Mouse (Mus musculus) megakaryocyte, embryonic 14.5 days (primary cell): ENCODE results near the gene Swi5. TPM values are rescaled to one million over a fixed set of nuclear protein-coding genes. Genes with fewer than 3 reads are reported as not detected.

ENCODE experiments used
- H3K27me3 ChIP-seq: replicated peaks from 2 replicates; pipeline ENCODE3; 2012; ENCODE audit warnings: inconsistent platforms
- H3K36me3 ChIP-seq: replicated peaks from 2 replicates; pipeline ENCODE3; 2012; ENCODE audit warnings: low read length, inconsistent platforms, mixed read lengths
- H3K4me1 ChIP-seq: 2 replicates; pipeline ENCODE4 v1.6.1; 2012; ENCODE audit warnings: inconsistent platforms
- H3K4me3 ChIP-seq: replicated peaks from 2 replicates; pipeline ENCODE3; 2012; ENCODE audit warnings: moderate library complexity, mild to moderate bottlenecking, inconsistent platforms
- H3K9me3 ChIP-seq: 2 replicates; pipeline ENCODE4 v1.6.1; 2012; ENCODE audit warnings: inconsistent platforms
- FLI1 ChIP-seq: IDR thresholded peaks from 2 replicates; pipeline ENCODE4 v1.6.1; 2012; ENCODE audit warnings: low read length, inconsistent platforms, mixed read lengths
- GATA1 ChIP-seq: IDR thresholded peaks from 3 replicates; pipeline ENCODE4 v1.6.1; 2012; ENCODE audit warnings: mixed read lengths, low read length, inconsistent platforms, borderline replicate concordance
- polyA plus RNA-seq: library from polyadenylated mRNA; stranded (reverse); fragments of >175 nt; gene quantifications from 2 replicates; pipeline ENCODE4 v1.2.3, GENCODE M21; 2012; ENCODE audit warnings: low replicate concordance; ENCODE audit not compliant: insufficient read depth

The Swi5 gene
- polyA plus RNA-seq, 1 experiment: 652 TPM

- H3K4me1 ChIP-seq: peaks cover 16% of the 10 kb centered on the region
- no peak for TF ChIP-seq GATA1
- TF ChIP-seq FLI1: no peak
Measured at GRCm38 (mm10) chr2:32246741-32247140, 41.1 kb downstream of the Swi5 start.

DNA sequence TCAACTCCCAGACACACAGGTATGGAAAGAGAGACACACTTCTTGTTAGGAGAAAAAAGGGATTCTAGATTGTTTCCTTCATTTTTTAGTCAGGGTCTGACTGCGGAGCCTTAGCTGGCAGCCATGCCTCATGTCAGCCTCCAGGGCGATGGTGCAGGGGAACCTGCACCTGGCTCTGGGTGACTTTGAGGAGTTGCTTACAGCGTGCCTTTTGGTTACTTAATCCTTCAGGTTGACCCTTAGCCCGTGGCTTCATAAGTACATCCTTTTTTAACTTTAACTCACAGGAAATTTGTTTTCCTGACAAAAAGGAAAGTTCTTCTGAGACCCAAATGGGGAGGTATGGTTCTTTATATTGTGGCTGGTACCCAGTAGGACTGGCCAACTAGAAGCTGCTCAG is 44.9 kb downstream of the Swi5 start:
- TF ChIP-seq FLI1: no peak
- TF ChIP-seq GATA1: no peak

More at GRCm38 (mm10) chr2:32246741-32247140, 41.1 kb downstream of the Swi5 start:
- Histone ChIP-seq H3K27me3 (no peaks in the 10 kb centered on the region), H3K4me3 (no peak overlapping the region), H3K36me3 (peaks cover 99% of the 10 kb centered on the region), H3K9me3 (0 out of 2 replicates have a peak, but pooled peaks cover 3% of the 10 kb centered on the region)

GRCm38 (mm10) chr2:32240591-32240990 is 47.3 kb downstream of the Swi5 start:
- Histone ChIP-seq H3K36me3 (peaks cover 70% of the 10 kb centered on the region), H3K27me3 (no peaks in the 10 kb centered on the region), H3K9me3 (no peaks in the 10 kb centered on the region), H3K4me3 (no peak overlapping the region), H3K4me1 (peaks cover 27% of the 10 kb centered on the region)
- TF ChIP-seq FLI1 (no peak), GATA1 (no peak)

More for the DNA sequence above, 44.9 kb downstream of the Swi5 start:
- peaks cover 28% of the 10 kb centered on the region for H3K4me1 ChIP-seq
- H3K36me3 ChIP-seq: peaks cover 90% of the 10 kb centered on the region
- no peaks in the 10 kb centered on the region for H3K27me3 ChIP-seq
- H3K9me3 ChIP-seq: no peaks in the 10 kb centered on the region
- H3K4me3 ChIP-seq: no peak overlapping the region

DNA sequence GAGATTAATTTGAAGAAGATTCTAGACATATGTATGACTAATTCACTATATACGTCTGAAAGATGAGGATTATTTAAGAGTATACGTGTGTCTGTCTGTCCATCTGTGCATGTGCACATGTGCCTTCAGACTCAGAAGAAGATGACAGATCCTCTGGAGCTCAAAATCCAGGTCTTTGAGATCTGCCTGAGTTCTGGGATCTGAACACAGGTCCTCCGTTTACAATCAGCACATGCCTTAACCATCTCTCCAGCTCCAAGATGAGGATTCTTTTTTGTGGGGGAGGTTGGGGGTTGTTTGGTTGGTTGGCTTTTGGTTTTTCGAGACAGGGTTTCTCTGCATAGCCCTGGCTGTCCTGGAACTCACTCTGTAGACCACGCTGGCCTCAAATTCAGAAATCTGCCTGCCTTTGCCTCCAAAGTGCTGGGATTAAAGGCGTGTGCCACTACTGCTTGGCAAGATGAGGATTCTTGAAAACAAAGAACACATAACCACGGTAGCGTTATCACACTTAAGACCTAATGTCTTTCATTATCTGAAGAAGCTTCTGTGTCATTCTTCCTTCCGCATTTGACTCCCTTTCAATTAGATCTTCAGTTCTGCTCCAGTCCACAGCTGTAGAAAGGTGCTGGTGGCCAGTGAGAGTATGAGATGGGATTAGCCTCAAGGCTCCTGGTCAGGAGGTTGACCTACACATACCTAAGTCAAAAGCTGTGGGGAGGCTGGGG is 49.0 kb downstream of the Swi5 start:
- H3K27me3 ChIP-seq: no peaks in the 10 kb centered on the region
- H3K9me3 ChIP-seq: no peaks in the 10 kb centered on the region
- no peak for TF ChIP-seq GATA1
- TF ChIP-seq FLI1: no peak
- H3K4me3 ChIP-seq: no peak overlapping the region
- peaks cover 44% of the 10 kb centered on the region for H3K4me1 ChIP-seq
- peaks cover 61% of the 10 kb centered on the region for H3K36me3 ChIP-seq

DNA sequence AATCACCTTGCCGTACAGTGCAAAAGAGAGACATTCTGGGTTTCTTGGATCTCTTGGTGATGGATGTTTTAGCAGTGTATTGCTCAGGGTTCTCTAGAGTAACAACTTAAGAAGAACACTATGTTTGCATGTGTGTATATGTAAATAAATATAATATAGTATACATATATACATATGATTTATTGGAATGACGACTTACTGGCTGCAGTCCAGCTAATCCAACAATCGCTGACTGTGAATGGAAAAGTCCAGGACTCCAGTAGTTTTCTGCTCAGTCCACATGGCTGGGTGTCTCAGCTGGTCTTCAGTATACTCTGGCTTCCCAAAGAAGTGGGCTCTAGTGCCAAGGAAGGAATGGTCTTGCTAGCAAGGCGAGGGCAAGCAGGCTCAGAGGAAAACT is 50.3 kb downstream of the Swi5 start:
- no peaks in the 10 kb centered on the region for H3K27me3 ChIP-seq
- H3K9me3 ChIP-seq: no peaks in the 10 kb centered on the region
- peak overlapping the region; percentile 95 for H3K4me3 ChIP-seq
- H3K36me3 ChIP-seq: peaks cover 61% of the 10 kb centered on the region
- H3K4me1 ChIP-seq: peaks cover 53% of the 10 kb centered on the region
- TF ChIP-seq FLI1 (no peak), GATA1 (no peak)

GRCm38 (mm10) chr2:32236760-32237487 is 51.0 kb downstream of the Swi5 start:
- Histone ChIP-seq H3K9me3 (no peaks in the 10 kb centered on the region), H3K4me1 (peaks cover 53% of the 10 kb centered on the region), H3K36me3 (peaks cover 61% of the 10 kb centered on the region), H3K4me3 (peak overlapping the region; percentile 95), H3K27me3 (no peaks in the 10 kb centered on the region)
- no peak for TF ChIP-seq GATA1
- TF ChIP-seq FLI1: no peak

DNA sequence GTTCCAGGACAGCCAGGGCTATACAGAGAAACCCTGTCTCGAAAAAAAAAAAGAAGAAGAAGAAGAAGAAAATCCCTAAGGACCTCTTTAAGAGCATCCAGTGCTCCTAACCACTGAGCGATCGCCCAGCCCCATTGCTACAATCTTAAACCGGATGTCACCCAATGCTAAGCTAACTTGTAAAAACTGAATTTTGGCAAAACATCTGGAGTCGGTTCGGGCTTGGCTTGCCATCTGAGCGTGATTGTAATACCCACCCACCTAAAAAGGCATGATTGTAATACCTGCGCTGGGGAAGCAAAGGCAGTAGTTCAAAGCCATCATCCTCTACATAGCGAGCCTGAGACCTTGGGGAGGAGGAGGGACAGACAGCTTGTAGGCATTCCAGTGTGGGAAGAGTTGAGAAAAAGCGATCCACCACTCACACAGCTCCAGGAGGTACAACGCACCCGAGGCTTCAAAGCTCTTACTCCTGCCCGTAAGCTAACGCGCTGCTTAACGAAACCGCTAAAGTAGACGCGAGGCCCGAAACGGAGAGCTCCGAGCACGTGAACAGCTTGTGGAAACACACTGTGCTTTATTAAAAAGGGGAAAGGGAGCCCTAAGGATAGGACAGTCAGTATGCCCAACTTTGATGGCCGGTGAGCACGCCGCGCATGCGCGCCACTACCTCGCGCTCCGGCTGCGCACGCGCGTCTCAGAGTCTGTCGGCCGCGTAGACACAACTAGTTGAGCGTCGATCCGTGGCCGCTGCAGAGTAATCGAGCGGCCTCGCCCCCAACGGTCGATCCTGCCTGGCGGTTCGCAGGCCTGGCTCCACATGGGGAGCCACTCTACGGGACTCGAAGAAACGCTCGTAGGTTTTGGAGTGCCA is 51.8 kb downstream of the Swi5 start, which contains the start of gene Pomt1:
Gene Pomt1, plus strand, starts transcription at position 705 of the 874 bp plus-strand sequence.
- H3K4me3 ChIP-seq: peak within 1 kb of the TSS; percentile 95
- TF ChIP-seq FLI1 (no peak), GATA1 (no peak)
- H3K4me1 ChIP-seq: peaks cover 53% of the 10 kb centered on the region
- no peaks in the 10 kb centered on the region for H3K9me3 ChIP-seq
- H3K36me3 ChIP-seq: peaks cover 61% of the 10 kb centered on the region
- no peaks in the 10 kb centered on the region for H3K27me3 ChIP-seq

GRCm38 (mm10) chr2:32235433-32235832 is 52.4 kb downstream of the Swi5 start:
- no peaks in the 10 kb centered on the region for H3K9me3 ChIP-seq
- peaks cover 61% of the 10 kb centered on the region for H3K36me3 ChIP-seq
- peaks cover 56% of the 10 kb centered on the region for H3K4me1 ChIP-seq
- no peaks in the 10 kb centered on the region for H3K27me3 ChIP-seq
- TF ChIP-seq GATA1 (no peak), FLI1 (no peak)
- peak overlapping the region; percentile 95 for H3K4me3 ChIP-seq

Other genes starting within 250 kb of the Swi5 start
- gene Fam78a, start 203.2 kb downstream of the Swi5 start, polyA plus RNA-seq: 43.5 and 60.3 TPM in 2 replicates
- 3.3 and 17.4 TPM in 2 replicates for gene Plpp7, start 192.5 kb downstream of the Swi5 start, polyA plus RNA-seq
- 20.7 and 115 TPM in 2 replicates for gene Prrc2b, start 137.0 kb downstream of the Swi5 start, polyA plus RNA-seq
- gene Pomt1, start 51.5 kb downstream of the Swi5 start, polyA plus RNA-seq: 5.3 and 16.0 TPM in 2 replicates
- gene Uck1, start 27.9 kb downstream of the Swi5 start, polyA plus RNA-seq: 26.0 and 29.8 TPM in 2 replicates
- 26.0 and 40.5 TPM in 2 replicates for gene Golga2, start 691 bp downstream of the Swi5 start, polyA plus RNA-seq
- 103 and 163 TPM in 2 replicates for gene Ciz1, start 64.3 kb upstream of the Swi5 start, polyA plus RNA-seq
- gene Dnm1, start 65.3 kb upstream of the Swi5 start, polyA plus RNA-seq: 3.6 and 6.2 TPM in 2 replicates
- 74.3 and 79.5 TPM in 2 replicates for gene 1110008P14Rik, start 93.9 kb upstream of the Swi5 start, polyA plus RNA-seq
- 15.0 and 32.0 TPM in 2 replicates for gene Lcn2, start 100.2 kb upstream of the Swi5 start, polyA plus RNA-seq
- 2.5 and 3.4 TPM in 2 replicates for gene Ptges2, start 107.8 kb upstream of the Swi5 start, polyA plus RNA-seq
- gene Naif1, start 162.4 kb upstream of the Swi5 start, polyA plus RNA-seq: 3.9 and 10.8 TPM in 2 replicates
- 7.3 and 7.9 TPM in 2 replicates for gene Slc25a25, start 163.4 kb upstream of the Swi5 start, polyA plus RNA-seq
- 0.64 and 1.8 TPM in 2 replicates for gene Fam102a, start 247.3 kb upstream of the Swi5 start, polyA plus RNA-seq